Comparison of ENCODE assay signal across 30 mouse cellular contexts in genomic region chr3:55420436-55421083, GRCm38 (mm10). TPM values are rescaled to one million over a fixed set of nuclear protein-coding genes. Genes with fewer than 3 reads are reported as not detected.
DNase-seq lines count a peak whose midpoint lies in the region; ATAC-seq and TF ChIP-seq lines count a peak whose summit lies in the region.
"Had no signal": no experiment of that assay in that cellular context is flagged by ENCODE, and none has a peak within 500 bp of the region (broad histone marks: within the 10 kb centered on the region; RNA-seq: fewer than 3 reads in every experiment).

No protein-coding gene starts in this region.

- no peaks in the 10 kb centered on the region for H3K27me3 ChIP-seq in heart, embryonic 11.5 days (ENCODE audit: control insufficient read depth, insufficient read depth, low read length)
- no peaks in the 10 kb centered on the region for H3K27me3 ChIP-seq in kidney, embryonic 15.5 days
- H3K27me3 ChIP-seq in kidney, adult 2 months (replicated peaks; ENCODE audit: control insufficient read depth, insufficient read depth, low read length): no peaks in the 10 kb centered on the region
- no peaks in the 10 kb centered on the region for H3K27me3 ChIP-seq in midbrain, embryonic 14.5 days (ENCODE audit: control insufficient read depth, insufficient read depth, low read length)
- H3K27me3 ChIP-seq in midbrain, embryonic 11.5 days (ENCODE audit: control insufficient read depth, insufficient read depth, low read length): no peaks in the 10 kb centered on the region
- H3K27me3 ChIP-seq: heart, embryonic 15.5 days; intestine, embryonic 15.5 days; liver, embryonic 13.5 days; megakaryocyte, embryonic 14.5 days had no signal

- H3K4me3 ChIP-seq in heart, embryonic 11.5 days (ENCODE audit: low read depth, low read length): no peak overlapping the region
- H3K4me3 ChIP-seq in kidney, embryonic 15.5 days (replicated peaks): no peak overlapping the region
- H3K4me3 ChIP-seq in kidney, adult 2 months (ENCODE audit: insufficient read depth, low read depth, low read length): no peak overlapping the region
- H3K4me3 ChIP-seq in midbrain, embryonic 14.5 days (replicated peaks; ENCODE audit: low read depth, low read length): no peak overlapping the region
- H3K4me3 ChIP-seq in midbrain, embryonic 11.5 days (ENCODE audit: low read depth, low read length): no peak overlapping the region
- H3K4me3 ChIP-seq: heart, adult 2 months; heart, embryonic 15.5 days; intestine, embryonic 15.5 days; liver, embryonic 13.5 days; megakaryocyte, embryonic 14.5 days had no signal

- TF ChIP-seq POLR2A in kidney, adult 2 months (IDR thresholded peaks at IDR 0.05; ENCODE audit: low read depth, low read length): no peak

- no peak for ATAC-seq in heart, embryonic 11.5 days (replicated peaks; ENCODE audit: insufficient number of reproducible peaks, low FRiP score, low TSS enrichment)
- ATAC-seq in kidney, embryonic 15.5 days (replicated peaks; ENCODE audit: low FRiP score): 0 out of 2 replicates have a peak, but pooled peaks have one; percentile 26
- ATAC-seq in midbrain, embryonic 14.5 days (ENCODE audit: low FRiP score, low TSS enrichment): no peak
- ATAC-seq in midbrain, embryonic 11.5 days (ENCODE audit: low FRiP score): no peak
- ATAC-seq in megakaryocyte-erythroid progenitor cell, adult 5-6 weeks (replicated peaks; ENCODE audit: low FRiP score, low TSS enrichment, poor library complexity, severe bottlenecking): no peak
- ATAC-seq: CD4-positive, CD25-positive, alpha-beta regulatory T cell, adult 4 months; forebrain, embryonic 16.5 days; intestine, embryonic 15.5 days had no signal

- peak; percentile 45 for DNase-seq in heart, adult 11 months
- no peak for DNase-seq in kidney, adult 2 months
- DNase-seq in midbrain, embryonic 14.5 days: no peak
- no peak for DNase-seq in midbrain, embryonic 11.5 days (ENCODE audit: low spot score, missing footprints)
- DNase-seq: adrenal gland, postnatal 25 days; cerebellum, adult 8-10 months; cerebellum, postnatal 36 days; gastrocnemius, postnatal 25 days; heart, adult 2 months; heart, postnatal 4 days; kidney, postnatal 14 days; liver, embryonic 13.5 days; lung, adult 2 months; thymus, adult 2 months; thymus, postnatal 4 days had no signal

- no peak overlapping the region for H3K27ac ChIP-seq in heart, embryonic 11.5 days (ENCODE audit: low read depth, low read length)
- H3K27ac ChIP-seq in kidney, embryonic 15.5 days: 0 out of 2 replicates have a peak overlapping the region, but pooled peaks have one; percentile 27
- no peak overlapping the region for H3K27ac ChIP-seq in kidney, adult 2 months (ENCODE audit: insufficient read depth, low read depth, low read length)
- H3K27ac ChIP-seq in midbrain, embryonic 14.5 days (replicated peaks; ENCODE audit: low read depth, low read length): 0 out of 2 replicates have a peak overlapping the region, but pooled peaks have one; percentile 9
- H3K27ac ChIP-seq in midbrain, embryonic 11.5 days (ENCODE audit: low read depth, low read length): no peak overlapping the region
- H3K27ac ChIP-seq: heart, adult 2 months; heart, embryonic 15.5 days; intestine, embryonic 15.5 days; liver, embryonic 13.5 days; stomach, postnatal 0 days had no signal

- TF ChIP-seq CTCF in kidney, adult 2 months (conservative IDR thresholded peaks at IDR 0.05; ENCODE audit: insufficient read depth, insufficient read length, low read depth, low read length): no peak

- H3K4me2 ChIP-seq in heart, embryonic 11.5 days: no peak overlapping the region
- no peak overlapping the region for H3K4me2 ChIP-seq in kidney, embryonic 15.5 days
- no peak overlapping the region for H3K4me2 ChIP-seq in midbrain, embryonic 14.5 days (ENCODE audit: low read length)
- no peak overlapping the region for H3K4me2 ChIP-seq in midbrain, embryonic 11.5 days
- H3K4me2 ChIP-seq: heart, embryonic 15.5 days; intestine, embryonic 15.5 days; liver, embryonic 13.5 days had no signal

- H3K4me1 ChIP-seq in heart, embryonic 11.5 days (ENCODE audit: control insufficient read depth, insufficient read depth, low read length): peaks cover 9% of the 10 kb centered on the region
- H3K4me1 ChIP-seq in kidney, embryonic 15.5 days: peaks cover 23% of the 10 kb centered on the region
- H3K4me1 ChIP-seq in kidney, adult 2 months (ENCODE audit: control insufficient read depth, insufficient read depth, low read length): no peaks in the 10 kb centered on the region
- H3K4me1 ChIP-seq in midbrain, embryonic 14.5 days (ENCODE audit: control insufficient read depth, insufficient read depth, low read length): peaks cover 62% of the 10 kb centered on the region
- H3K4me1 ChIP-seq in midbrain, embryonic 11.5 days (ENCODE audit: control insufficient read depth, insufficient read depth, low read length): peaks cover 24% of the 10 kb centered on the region
- H3K4me1 ChIP-seq: intestine, embryonic 15.5 days; liver, embryonic 13.5 days; megakaryocyte, embryonic 14.5 days had no signal

- WGBS in heart, embryonic 11.5 days (ENCODE audit: insufficient replicate concordance): 54% methylated on average over 8 of the region's 8 CpGs
- WGBS in kidney, embryonic 15.5 days: 54% methylated on average over 8 of the region's 8 CpGs
- WGBS in kidney, adult 2 months: 56% methylated on average over 8 of the region's 8 CpGs
- 35% methylated on average over 8 of the region's 8 CpGs for WGBS in midbrain, embryonic 14.5 days
- WGBS in midbrain, embryonic 11.5 days: 49% methylated on average over 8 of the region's 8 CpGs

- H3K9me3 ChIP-seq in heart, embryonic 11.5 days (replicated peaks; ENCODE audit: control insufficient read depth, low read length): no peaks in the 10 kb centered on the region
- H3K9me3 ChIP-seq in kidney, embryonic 15.5 days (replicated peaks): no peaks in the 10 kb centered on the region
- H3K9me3 ChIP-seq in midbrain, embryonic 14.5 days (ENCODE audit: control insufficient read depth, low read length): no peaks in the 10 kb centered on the region
- H3K9me3 ChIP-seq in midbrain, embryonic 11.5 days (ENCODE audit: control insufficient read depth, low read length): no peaks in the 10 kb centered on the region
- H3K9me3 ChIP-seq: heart, embryonic 15.5 days; intestine, embryonic 15.5 days; liver, embryonic 13.5 days; megakaryocyte, embryonic 14.5 days had no signal

- no peak overlapping the region for H3K9ac ChIP-seq in heart, embryonic 11.5 days (ENCODE audit: low read depth, low read length)
- H3K9ac ChIP-seq in kidney, embryonic 15.5 days: no peak overlapping the region
- H3K9ac ChIP-seq in midbrain, embryonic 14.5 days (replicated peaks; ENCODE audit: low read length): no peak overlapping the region
- no peak overlapping the region for H3K9ac ChIP-seq in midbrain, embryonic 11.5 days (ENCODE audit: low read length)
- H3K9ac ChIP-seq: heart, embryonic 15.5 days; intestine, embryonic 15.5 days; liver, embryonic 13.5 days had no signal

- H3K36me3 ChIP-seq in heart, embryonic 11.5 days (ENCODE audit: control insufficient read depth, insufficient read depth, low read length): no peaks in the 10 kb centered on the region
- no peaks in the 10 kb centered on the region for H3K36me3 ChIP-seq in kidney, embryonic 15.5 days
- no peaks in the 10 kb centered on the region for H3K36me3 ChIP-seq in kidney, adult 2 months (ENCODE audit: control insufficient read depth, insufficient read depth, low read length)
- no peaks in the 10 kb centered on the region for H3K36me3 ChIP-seq in midbrain, embryonic 14.5 days (ENCODE audit: control insufficient read depth, insufficient read depth, low read length)
- H3K36me3 ChIP-seq in midbrain, embryonic 11.5 days (ENCODE audit: control insufficient read depth, insufficient read depth, low read length): no peaks in the 10 kb centered on the region
- H3K36me3 ChIP-seq: heart, embryonic 15.5 days; intestine, embryonic 15.5 days; liver, embryonic 13.5 days had no signal

RNA-seq across cellular contexts. Expression of gene Gm21954, which starts 51.5 kb away (rescaled TPM):
- polyA plus RNA-seq in heart, embryonic 11.5 days (2014; fragmentation: Nextera tagmentation; extraction: Ambion mirVana): not detected in 2 replicates
- polyA plus RNA-seq in kidney, embryonic 15.5 days (2015; fragmentation: Nextera tagmentation; extraction: Ambion mirVana): not detected in 2 replicates
- not detected in 2 replicates for polyA plus RNA-seq in kidney, adult 2 months (2012; rRNA removed)
- not detected in 2 replicates for polyA plus RNA-seq in midbrain, embryonic 14.5 days (2014; fragmentation: Nextera tagmentation; extraction: Ambion mirVana)
- not detected in 2 replicates for polyA plus RNA-seq in midbrain, embryonic 11.5 days (2014; fragmentation: Nextera tagmentation; extraction: Ambion mirVana)
- total RNA-seq in megakaryocyte-erythroid progenitor cell, adult 5-6 weeks (2014; fragmentation: Nextera tagmentation): not detected in 2 replicates
- total RNA-seq in megakaryocyte-erythroid progenitor cell, adult 5-6 weeks (2017): not detected in 2 replicates
- total RNA-seq: adrenal gland, postnatal 25 days; gastrocnemius, postnatal 25 days; heart, adult 2 months; heart, postnatal 4 days; layer of hippocampus, adult 8-10 months; left cerebral cortex, postnatal 14 days had no signal
- polyA plus RNA-seq: brain, embryonic 14.5 days; CD4-positive, CD25-positive, alpha-beta regulatory T cell, adult 4 months; embryonic facial prominence, embryonic 14.5 days; forebrain, embryonic 16.5 days; heart, adult 2 months; heart, embryonic 15.5 days; intestine, embryonic 15.5 days; limb, embryonic 14.5 days; liver, embryonic 13.5 days; lung, adult 2 months; small intestine, adult 2 months; stomach, postnatal 0 days; thymus, adult 2 months had no signal

Comparison
In these comparisons a context has a peak if more than half of its experiments do, and no peak if none do; other contexts are left out.
1. H3K27ac ChIP-seq: peak in kidney, embryonic 15.5 days (single experiment) and midbrain, embryonic 14.5 days (single experiment); none in heart, embryonic 11.5 days (single experiment), kidney, adult 2 months (single experiment) and midbrain, embryonic 11.5 days (single experiment).